Mouse (Mus musculus) heart, embryonic 15.5 days (tissue): ENCODE data around the gene Fsd1. TPM values are rescaled to one million over a fixed set of nuclear protein-coding genes. Genes with fewer than 3 reads are reported as not detected.
A peak's percentile ranks its signal among the peaks of the same experiment; 100 is the strongest.

Experiments
- ATAC-seq: fragments of 200-750 bp; cut with Nextera tagmentation; replicated peaks from 2 replicates; pipeline ENCODE4 v1.8.0; 2017; ENCODE audit warnings: low read depth, moderate TSS enrichment; ENCODE audit not compliant: insufficient number of reproducible peaks, insufficient read depth, low FRiP score
- H3K27ac ChIP-seq: fragments of 300-500 bp; sonication (generic); 2 replicates; pipeline ENCODE4 v1.5.1; 2015; ENCODE audit warnings: mild to moderate bottlenecking, inconsistent platforms
- H3K27me3 ChIP-seq: fragments of 300-500 bp; sonication (generic); 2 replicates; pipeline ENCODE4 v1.6.1; 2015; ENCODE audit warnings: inconsistent platforms
- H3K36me3 ChIP-seq: fragments of 300-500 bp; sonication (generic); 2 replicates; pipeline ENCODE4 v1.6.1; 2015; ENCODE audit warnings: mild to moderate bottlenecking, inconsistent platforms
- H3K4me1 ChIP-seq: fragments of 300-500 bp; sonication (generic); replicated peaks from 2 replicates; pipeline ENCODE4 v1.6.1; 2015; ENCODE audit warnings: inconsistent platforms
- H3K4me2 ChIP-seq: fragments of 300-500 bp; sonication (generic); 2 replicates; pipeline ENCODE4 v1.6.1; 2015; ENCODE audit warnings: inconsistent platforms, mild to moderate bottlenecking, moderate library complexity
- H3K4me3 ChIP-seq: fragments of 300-500 bp; sonication (generic); 2 replicates; pipeline ENCODE4 v1.5.1; 2015; ENCODE audit warnings: mild to moderate bottlenecking, inconsistent platforms
- H3K9ac ChIP-seq: fragments of 300-500 bp; sonication (generic); 2 replicates; pipeline ENCODE4 v1.6.1; 2015; ENCODE audit warnings: mild to moderate bottlenecking, inconsistent platforms
- H3K9me3 ChIP-seq: fragments of 300-500 bp; sonication (generic); replicated peaks from 2 replicates; pipeline ENCODE4 v1.6.1; 2016; ENCODE audit warnings: inconsistent platforms
- WGBS: fragments of 180-500 bp; shearing (Covaris S2); methylation state at CpG from one replicate; pipeline ENCODE4 v1.1.7; 2015; ENCODE audit warnings: mixed read lengths; 5-methylcytosine and 5-hydroxymethylcytosine counted together
- polyA plus RNA-seq: library from polyadenylated mRNA; unstranded; fragments of >200 nt; fragmentation: Nextera tagmentation; extraction: Ambion mirVana; gene quantifications from 2 replicates; pipeline ENCODE4 v1.2.1, GENCODE M21; 2015

Gene Fsd1
- polyA plus RNA-seq, 1 experiment from 2014 or later: 2.6 TPM

- Histone ChIP-seq H3K36me3 (peaks cover 38% of the 10 kb centered on the region), H3K4me3 (no peak overlapping the region), H3K27ac (no peak overlapping the region), H3K9me3 (no peaks in the 10 kb centered on the region), H3K4me1 (peaks cover 28% of the 10 kb centered on the region), H3K4me2 (no peak overlapping the region), H3K27me3 (no peaks in the 10 kb centered on the region), H3K9ac (no peak overlapping the region)
- no peak for ATAC-seq
- WGBS: 91% methylated on average over 10 of the region's 10 CpGs
These were observed 21.8 kb upstream of the Fsd1 start for GRCm38 (mm10) chr17:55964496-55964895.

- H3K4me2 ChIP-seq: no peak overlapping the region
- H3K27me3 ChIP-seq: 0 out of 2 replicates have a peak, but pooled peaks cover 4% of the 10 kb centered on the region
- no peak overlapping the region for H3K27ac ChIP-seq
- H3K36me3 ChIP-seq: peaks cover 38% of the 10 kb centered on the region
- no peak overlapping the region for H3K4me3 ChIP-seq
- 81% methylated on average over 9 of the region's 9 CpGs for WGBS
- no peaks in the 10 kb centered on the region for H3K9me3 ChIP-seq
- ATAC-seq: no peak
- peaks cover 28% of the 10 kb centered on the region for H3K4me1 ChIP-seq
- H3K9ac ChIP-seq: no peak overlapping the region
These were observed 21.3 kb upstream of the Fsd1 start for GRCm38 (mm10) chr17:55964996-55965395.

- no peak overlapping the region for H3K4me2 ChIP-seq
- no peak overlapping the region for H3K4me3 ChIP-seq
- H3K9ac ChIP-seq: no peak overlapping the region
- peaks cover 38% of the 10 kb centered on the region for H3K4me1 ChIP-seq
- no peak for ATAC-seq
- peaks cover 18% of the 10 kb centered on the region for H3K27me3 ChIP-seq
- no peak overlapping the region for H3K27ac ChIP-seq
- WGBS: 98% methylated on average over 4 of the region's 4 CpGs
- peaks cover 25% of the 10 kb centered on the region for H3K36me3 ChIP-seq
- no peaks in the 10 kb centered on the region for H3K9me3 ChIP-seq
These were observed 19.1 kb upstream of the Fsd1 start for GRCm38 (mm10) chr17:55967186-55967585.

- Histone ChIP-seq H3K4me2 (no peak overlapping the region), H3K9me3 (no peaks in the 10 kb centered on the region), H3K27me3 (peaks cover 26% of the 10 kb centered on the region), H3K27ac (no peak overlapping the region), H3K4me1 (peaks cover 35% of the 10 kb centered on the region), H3K36me3 (peaks cover 23% of the 10 kb centered on the region), H3K4me3 (no peak overlapping the region), H3K9ac (0 out of 2 replicates have a peak overlapping the region, but pooled peaks have one; percentile 17)
- ATAC-seq: 0 out of 2 replicates have a peak, but pooled peaks have one; percentile 3
- 40% methylated on average over 7 of the region's 7 CpGs for WGBS
These were observed 18.1 kb upstream of the Fsd1 start for GRCm38 (mm10) chr17:55968210-55968609.

GRCm38 (mm10) chr17:55969560-55969959, 16.7 kb upstream of the Fsd1 start:
- peaks cover 19% of the 10 kb centered on the region for H3K36me3 ChIP-seq
- H3K4me2 ChIP-seq: peak overlapping the region; percentile 97
- WGBS: 34% methylated on average over 14 of the region's 14 CpGs
- H3K27me3 ChIP-seq: peaks cover 29% of the 10 kb centered on the region
- no peak overlapping the region for H3K27ac ChIP-seq
- peak overlapping the region; percentile 58; the same call in 1 of the 2 replicates for H3K4me3 ChIP-seq
- ATAC-seq: no peak
- H3K9ac ChIP-seq: no peak overlapping the region
- H3K9me3 ChIP-seq: no peaks in the 10 kb centered on the region
- H3K4me1 ChIP-seq: peaks cover 33% of the 10 kb centered on the region

GRCm38 (mm10) chr17:55969966-55970891, 16.1 kb upstream of the Fsd1 start, which contains the start of gene Shd:
Gene Shd (plus strand): TSS chr17:55970467.
- no peak within 1 kb of the TSS for H3K27ac ChIP-seq
- peaks cover 13% of the 10 kb centered on the region; the same call in 1 of the 2 replicates for H3K36me3 ChIP-seq
- peaks cover 33% of the 10 kb centered on the region for H3K4me1 ChIP-seq
- peak within 1 kb of the TSS; percentile 58 for H3K4me3 ChIP-seq
- WGBS: 8% methylated on average over 55 of the region's 55 CpGs
- no peaks in the 10 kb centered on the region for H3K9me3 ChIP-seq
- ATAC-seq: no peak; the same call in 1 of the 2 replicates
- H3K9ac ChIP-seq: peak within 1 kb of the TSS; percentile 67
- H3K27me3 ChIP-seq: peaks cover 29% of the 10 kb centered on the region
- H3K4me2 ChIP-seq: peak within 1 kb of the TSS; percentile 97

- Histone ChIP-seq H3K4me3 (no peak overlapping the region), H3K4me2 (peak overlapping the region; percentile 97), H3K27me3 (peaks cover 29% of the 10 kb centered on the region), H3K27ac (no peak overlapping the region), H3K9me3 (no peaks in the 10 kb centered on the region), H3K9ac (no peak overlapping the region), H3K36me3 (peaks cover 9% of the 10 kb centered on the region; the same call in 1 of the 2 replicates), H3K4me1 (peaks cover 36% of the 10 kb centered on the region)
- 37% methylated on average over 22 of the region's 22 CpGs for WGBS
- no peak for ATAC-seq
These were observed 14.9 kb upstream of the Fsd1 start for GRCm38 (mm10) chr17:55971453-55971852.

- H3K27me3 ChIP-seq: peaks cover 15% of the 10 kb centered on the region
- H3K36me3 ChIP-seq: no peaks in the 10 kb centered on the region
- 15% methylated on average over 13 of the region's 13 CpGs for WGBS
- H3K9me3 ChIP-seq: no peaks in the 10 kb centered on the region
- H3K9ac ChIP-seq: no peak overlapping the region
- 0 out of 2 replicates have a peak overlapping the region, but pooled peaks have one; percentile 13 for H3K4me2 ChIP-seq
- H3K4me3 ChIP-seq: no peak overlapping the region
- peaks cover 10% of the 10 kb centered on the region for H3K4me1 ChIP-seq
- H3K27ac ChIP-seq: no peak overlapping the region
- ATAC-seq: peak; percentile 28; the same call in 1 of the 2 replicates
These were observed 9.9 kb upstream of the Fsd1 start for GRCm38 (mm10) chr17:55976255-55976862.

GRCm38 (mm10) chr17:55977301-55977700, 9.0 kb upstream of the Fsd1 start:
- Histone ChIP-seq H3K4me3 (no peak overlapping the region), H3K9me3 (no peaks in the 10 kb centered on the region), H3K27ac (no peak overlapping the region), H3K27me3 (0 out of 2 replicates have a peak, but pooled peaks cover 11% of the 10 kb centered on the region), H3K36me3 (no peaks in the 10 kb centered on the region), H3K4me2 (no peak overlapping the region), H3K4me1 (peaks cover 9% of the 10 kb centered on the region), H3K9ac (no peak overlapping the region)
- ATAC-seq: no peak
- WGBS: 47% methylated on average over 3 of the region's 3 CpGs

- peaks cover 6% of the 10 kb centered on the region for H3K4me1 ChIP-seq
- WGBS: 70% methylated on average over 8 of the region's 8 CpGs
- peaks cover 26% of the 10 kb centered on the region for H3K27me3 ChIP-seq
- H3K9ac ChIP-seq: no peak overlapping the region
- no peak overlapping the region for H3K4me2 ChIP-seq
- ATAC-seq: no peak
- no peak overlapping the region for H3K4me3 ChIP-seq
- H3K36me3 ChIP-seq: no peaks in the 10 kb centered on the region
- H3K9me3 ChIP-seq: no peaks in the 10 kb centered on the region
- no peak overlapping the region for H3K27ac ChIP-seq
These were observed 4.1 kb downstream of the Fsd1 start for GRCm38 (mm10) chr17:55990278-55990898.

GRCm38 (mm10) chr17:55996007-55996406, 9.7 kb downstream of the Fsd1 start:
- ATAC-seq: no peak
- Histone ChIP-seq H3K27me3 (peaks cover 16% of the 10 kb centered on the region), H3K4me3 (no peak overlapping the region), H3K4me2 (no peak overlapping the region), H3K9me3 (no peaks in the 10 kb centered on the region), H3K27ac (no peak overlapping the region), H3K9ac (no peak overlapping the region), H3K36me3 (no peaks in the 10 kb centered on the region), H3K4me1 (no peaks in the 10 kb centered on the region)
- 79% methylated on average over 15 of the region's 15 CpGs for WGBS
